Mouse (Mus musculus) limb, embryonic 13.5 days (tissue): ENCODE results near the gene Chrdl2. TPM values are rescaled to one million over a fixed set of nuclear protein-coding genes. Genes with fewer than 3 reads are reported as not detected.
A peak's percentile ranks its signal among the peaks of the same experiment; 100 is the strongest.
"Not testable (repeated sequence)": the region's sequence is repeated elsewhere in the genome, so short reads cannot be mapped to it uniquely, and the experiment has no call there.

Experiments used
- ATAC-seq: fragments of 200-750 bp; cut with Nextera tagmentation; 2 replicates; pipeline ENCODE4 v1.8.0; 2017; ENCODE audit warnings: low read depth, moderate number of reproducible peaks, moderate TSS enrichment; ENCODE audit not compliant: low FRiP score
- H3K27ac ChIP-seq: fragments of 300-500 bp; sonication (generic); 2 replicates; pipeline ENCODE4 v1.5.1; 2015; ENCODE audit warnings: inconsistent platforms, mild to moderate bottlenecking, moderate library complexity
- H3K27me3 ChIP-seq: fragments of 300-500 bp; sonication (generic); 2 replicates; pipeline ENCODE4 v1.6.1; 2015; ENCODE audit warnings: mild to moderate bottlenecking, inconsistent platforms
- H3K36me3 ChIP-seq: fragments of 300-500 bp; sonication (generic); 2 replicates; pipeline ENCODE4 v1.6.1; 2015; ENCODE audit warnings: inconsistent platforms, mild to moderate bottlenecking, moderate library complexity
- H3K4me1 ChIP-seq: fragments of 300-500 bp; sonication (generic); 2 replicates; pipeline ENCODE4 v1.6.1; 2015; ENCODE audit warnings: inconsistent platforms
- H3K4me2 ChIP-seq: fragments of 300-500 bp; sonication (generic); replicated peaks from 2 replicates; pipeline ENCODE4 v1.6.1; 2015; ENCODE audit warnings: inconsistent platforms, mild to moderate bottlenecking, moderate library complexity
- H3K4me3 ChIP-seq: fragments of 300-500 bp; sonication (generic); 2 replicates; pipeline ENCODE4 v1.5.1; 2015; ENCODE audit warnings: moderate library complexity, mild to moderate bottlenecking, inconsistent platforms
- H3K9ac ChIP-seq: fragments of 300-500 bp; sonication (generic); 2 replicates; pipeline ENCODE4 v1.6.1; 2015; ENCODE audit warnings: mild to moderate bottlenecking, inconsistent platforms
- H3K9me3 ChIP-seq: fragments of 300-500 bp; sonication (generic); 2 replicates; pipeline ENCODE4 v1.6.1; 2016; ENCODE audit warnings: inconsistent platforms
- WGBS: fragments of 180-500 bp; shearing (Covaris S2); methylation state at CpG from one replicate; pipeline ENCODE4 v1.1.7; 2015; 5-methylcytosine and 5-hydroxymethylcytosine counted together
- polyA plus RNA-seq: library from polyadenylated mRNA; unstranded; fragments of >200 nt; fragmentation: Nextera tagmentation; extraction: Ambion mirVana; gene quantifications from 2 replicates; pipeline ENCODE4 v1.2.1, GENCODE M21; 2015

Gene Chrdl2
- polyA plus RNA-seq, 1 experiment from 2014 or later: 2.6 TPM

DNA sequence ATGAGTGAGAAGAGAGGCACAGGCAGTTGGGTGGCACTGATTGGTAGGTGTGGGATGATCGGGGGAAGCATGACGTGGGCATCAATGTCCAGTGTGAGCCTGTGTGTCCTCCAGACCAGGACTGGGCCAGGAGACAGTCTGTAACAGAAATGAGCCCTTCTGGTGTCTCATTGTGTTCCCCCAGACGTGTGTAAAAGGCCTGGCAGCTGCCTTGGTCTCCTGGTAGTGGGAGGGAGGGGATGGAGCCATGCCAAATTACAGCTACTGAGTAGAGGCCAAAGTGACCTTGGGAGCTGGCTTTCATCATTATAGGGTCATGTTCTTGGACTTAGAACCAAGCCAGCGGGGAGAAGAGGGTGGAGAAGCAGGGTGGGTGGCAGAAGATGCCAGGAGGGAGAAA is 45.9 kb downstream of the Chrdl2 start:
- 68% methylated on average over 4 of the region's 4 CpGs for WGBS
- no peaks in the 10 kb centered on the region for H3K4me1 ChIP-seq
- ATAC-seq: no peak

DNA sequence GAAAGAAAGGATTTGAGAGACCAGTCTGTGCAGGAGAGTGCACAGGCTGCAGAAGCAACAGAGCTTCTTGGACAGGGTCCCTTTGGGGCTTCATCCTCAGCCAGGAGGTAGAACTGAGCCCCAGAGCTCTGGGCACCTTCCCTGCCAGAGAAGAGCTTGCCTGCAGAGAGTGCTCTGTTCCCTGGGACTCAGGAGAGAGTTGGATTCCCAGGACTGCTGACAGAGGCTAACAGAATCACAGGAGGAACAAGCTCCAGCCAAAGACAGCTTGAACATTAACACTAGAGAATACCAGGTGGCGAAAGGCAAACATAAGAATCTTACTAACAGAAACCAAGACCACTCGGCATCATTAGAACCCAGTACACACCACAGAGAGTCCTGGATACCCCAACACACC is 47.0 kb downstream of the Chrdl2 start:
- not testable (repeated sequence) for H3K4me3 ChIP-seq, H3K27me3 ChIP-seq, H3K27ac ChIP-seq, H3K9me3 ChIP-seq, H3K4me2 ChIP-seq, ATAC-seq, H3K36me3 ChIP-seq, H3K9ac ChIP-seq, H3K4me1 ChIP-seq
- 89% methylated on average over 2 of the region's 2 CpGs for WGBS

More for the DNA sequence above, 45.9 kb downstream of the Chrdl2 start:
- Histone ChIP-seq H3K9ac (no peak overlapping the region), H3K27ac (no peak overlapping the region), H3K4me2 (no peak overlapping the region), H3K27me3 (no peaks in the 10 kb centered on the region), H3K36me3 (no peaks in the 10 kb centered on the region), H3K4me3 (no peak overlapping the region), H3K9me3 (no peaks in the 10 kb centered on the region)

DNA sequence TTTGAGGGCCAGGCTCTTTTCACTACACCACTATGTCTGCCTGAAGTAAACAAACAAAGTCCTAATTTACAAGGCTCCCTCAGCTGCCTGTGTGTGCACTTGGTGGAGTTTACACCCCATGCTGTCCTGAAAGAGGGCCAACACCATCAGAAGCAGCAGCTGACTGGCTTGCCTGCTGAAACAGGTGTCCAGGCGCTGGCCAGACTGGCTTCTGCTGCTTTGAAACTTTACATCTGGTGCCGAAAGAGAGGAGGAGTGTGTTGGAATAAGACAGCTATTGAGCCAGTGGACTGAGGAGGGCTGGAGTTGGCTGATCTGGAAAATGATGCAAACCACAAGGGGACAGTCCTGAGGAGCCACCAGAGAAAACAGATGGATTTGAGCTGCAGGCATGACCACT is 68.0 kb downstream of the Chrdl2 start:
- ATAC-seq: peak; percentile 44; the same call in 1 of the 2 replicates
- WGBS: 52% methylated on average over 2 of the region's 2 CpGs
- H3K4me2 ChIP-seq: no peak overlapping the region
- no peak overlapping the region for H3K4me3 ChIP-seq
- H3K4me1 ChIP-seq: no peaks in the 10 kb centered on the region
- no peaks in the 10 kb centered on the region for H3K27me3 ChIP-seq
- no peaks in the 10 kb centered on the region for H3K9me3 ChIP-seq
- no peak overlapping the region for H3K9ac ChIP-seq
- peaks cover 4% of the 10 kb centered on the region for H3K36me3 ChIP-seq
- H3K27ac ChIP-seq: no peak overlapping the region

DNA sequence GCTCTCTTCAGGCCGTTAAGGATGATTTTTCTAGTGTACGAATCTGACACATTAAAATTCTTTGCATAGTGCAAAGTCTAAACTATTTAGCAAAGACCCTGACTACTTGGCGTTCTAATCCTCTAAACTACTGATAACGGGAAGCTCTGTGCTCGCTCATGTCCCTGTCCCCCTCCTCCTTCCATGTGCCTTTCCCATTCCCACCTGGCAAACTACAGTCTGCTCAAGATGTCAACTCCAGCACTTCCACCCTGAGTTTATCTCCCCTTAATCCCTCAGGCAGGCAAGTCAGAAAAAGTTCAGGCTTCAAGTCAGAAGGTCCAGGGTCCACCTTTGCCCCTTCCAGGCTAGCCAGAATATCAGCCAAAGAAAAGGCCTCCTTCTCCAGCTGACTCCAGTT is 70.3 kb downstream of the Chrdl2 start:
- Histone ChIP-seq H3K27me3 (no peaks in the 10 kb centered on the region), H3K9me3 (no peaks in the 10 kb centered on the region), H3K36me3 (peaks cover 11% of the 10 kb centered on the region), H3K27ac (no peak overlapping the region), H3K4me3 (no peak overlapping the region), H3K9ac (no peak overlapping the region), H3K4me1 (no peaks in the 10 kb centered on the region), H3K4me2 (no peak overlapping the region)
- 79% methylated on average over 5 of the region's 5 CpGs for WGBS
- no peak for ATAC-seq

DNA sequence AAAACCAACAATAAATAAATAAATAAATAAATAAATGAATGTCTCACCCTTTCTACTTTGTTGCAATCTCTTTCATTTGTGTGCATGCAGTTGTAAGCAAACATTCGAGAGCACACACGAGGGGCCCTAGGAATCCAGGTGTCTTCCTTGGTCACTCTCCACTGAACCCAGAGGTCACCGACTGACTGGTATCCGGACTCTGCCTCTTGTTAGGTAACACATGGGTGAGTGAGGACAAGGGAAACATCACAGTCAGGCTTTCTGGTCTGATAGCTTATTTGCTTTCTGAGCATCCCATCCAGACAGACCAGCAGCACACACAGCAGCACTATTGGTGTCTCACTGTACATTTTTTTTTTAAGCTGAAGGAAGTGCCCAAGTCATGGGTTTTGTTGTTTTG is 71.1 kb downstream of the Chrdl2 start:
- Histone ChIP-seq H3K9me3 (no peaks in the 10 kb centered on the region), H3K27me3 (no peaks in the 10 kb centered on the region), H3K4me1 (no peaks in the 10 kb centered on the region), H3K4me2 (no peak overlapping the region), H3K36me3 (peaks cover 17% of the 10 kb centered on the region), H3K4me3 (no peak overlapping the region), H3K27ac (no peak overlapping the region), H3K9ac (no peak overlapping the region)
- ATAC-seq: no peak
- 93% methylated on average over 4 of the region's 4 CpGs for WGBS

DNA sequence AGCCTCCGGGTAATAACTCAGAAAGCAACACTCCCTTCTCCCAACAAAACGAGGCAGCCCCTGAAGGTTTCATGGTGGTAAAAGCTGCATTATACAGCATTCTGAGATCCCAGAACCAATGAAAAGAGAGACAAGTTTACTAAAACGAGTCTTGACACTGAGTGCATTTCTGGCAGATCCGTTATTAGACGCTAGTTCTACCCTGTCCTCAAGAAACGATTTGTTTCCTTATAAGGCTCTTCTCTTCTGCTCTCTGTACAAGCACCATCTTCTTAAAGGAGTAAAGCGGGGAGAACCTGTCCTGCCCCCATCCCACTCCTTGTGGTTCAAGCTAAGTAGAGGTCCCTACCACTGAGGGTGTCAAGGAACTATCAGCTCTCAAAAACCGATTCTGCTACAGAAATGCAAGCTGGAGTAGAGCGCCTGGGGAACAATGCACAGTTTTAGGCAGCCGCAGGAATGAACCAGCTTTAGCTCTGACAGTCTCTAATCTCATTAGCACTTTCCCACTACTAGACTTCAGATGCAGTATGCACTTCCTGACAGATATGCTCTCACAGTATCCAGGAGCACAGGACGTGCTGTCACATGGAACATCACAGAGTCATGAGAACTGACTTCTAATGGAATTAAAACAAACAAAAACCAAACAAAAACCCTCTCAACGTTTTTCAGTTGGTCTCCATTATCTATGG is 74.3 kb downstream of the Chrdl2 start:
- ATAC-seq: no peak
- Histone ChIP-seq H3K36me3 (peaks cover 49% of the 10 kb centered on the region), H3K4me1 (no peaks in the 10 kb centered on the region), H3K27me3 (no peaks in the 10 kb centered on the region), H3K9ac (no peak overlapping the region), H3K4me3 (no peak overlapping the region), H3K4me2 (no peak overlapping the region), H3K27ac (no peak overlapping the region; the same call in 1 of the 2 replicates), H3K9me3 (no peaks in the 10 kb centered on the region)
- WGBS: 73% methylated on average over 12 of the region's 12 CpGs

DNA sequence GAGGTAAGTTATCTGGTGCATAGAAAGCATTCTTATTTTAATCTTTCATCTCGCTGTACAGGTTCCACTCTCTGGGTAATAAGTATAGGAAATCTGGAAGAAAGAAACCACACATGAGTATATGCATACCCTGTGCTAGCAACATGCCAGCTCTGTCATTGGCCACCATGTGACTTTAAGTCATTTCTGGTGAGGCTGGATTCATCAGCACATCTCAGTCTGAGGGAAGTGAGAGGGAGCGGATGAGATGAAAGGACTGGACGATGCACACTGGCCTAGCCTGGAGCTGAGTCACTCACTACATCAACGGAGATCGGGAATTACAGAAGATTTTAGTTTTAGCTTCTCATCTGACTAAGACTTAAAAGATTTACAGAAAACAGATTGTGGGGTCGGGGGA is 76.9 kb downstream of the Chrdl2 start:
- 93% methylated on average over 6 of the region's 6 CpGs for WGBS
- Histone ChIP-seq H3K36me3 (peaks cover 73% of the 10 kb centered on the region), H3K27me3 (no peaks in the 10 kb centered on the region), H3K4me1 (no peaks in the 10 kb centered on the region), H3K9me3 (no peaks in the 10 kb centered on the region), H3K27ac (no peak overlapping the region), H3K9ac (no peak overlapping the region), H3K4me2 (no peak overlapping the region), H3K4me3 (no peak overlapping the region)
- no peak for ATAC-seq

DNA sequence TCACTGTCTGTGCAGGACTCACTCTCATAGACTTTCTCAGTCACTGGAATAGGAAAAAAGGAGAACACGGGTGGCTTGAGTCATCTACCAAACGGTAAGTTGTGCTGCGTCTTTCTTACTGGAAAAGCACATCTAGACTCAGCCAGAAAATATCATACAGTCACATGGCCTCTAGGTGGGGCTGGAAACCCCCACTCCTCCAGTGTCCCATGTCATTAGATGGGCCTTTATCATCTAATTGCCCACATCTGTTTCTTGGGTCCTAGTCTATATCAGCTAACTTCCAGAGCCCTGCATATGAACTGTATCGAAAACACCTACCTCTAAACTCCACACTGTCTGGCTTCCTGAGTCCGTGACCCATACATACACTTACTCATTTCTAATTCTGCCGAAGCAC is 77.8 kb downstream of the Chrdl2 start:
- Histone ChIP-seq H3K9me3 (no peaks in the 10 kb centered on the region), H3K27me3 (no peaks in the 10 kb centered on the region), H3K4me2 (no peak overlapping the region), H3K36me3 (peaks cover 77% of the 10 kb centered on the region), H3K27ac (no peak overlapping the region), H3K4me3 (no peak overlapping the region), H3K4me1 (no peaks in the 10 kb centered on the region), H3K9ac (no peak overlapping the region)
- 90% methylated on average over 6 of the region's 6 CpGs for WGBS
- no peak for ATAC-seq

Other genes with a start within 250 kb of the Chrdl2 start
- gene Olfr521, start 242.7 kb upstream of the Chrdl2 start, polyA plus RNA-seq: not detected in 2 replicates
- gene Neu3, start 177.8 kb upstream of the Chrdl2 start, polyA plus RNA-seq: 4.0 and 4.3 TPM in 2 replicates
- 0.15 and 0.27 TPM in 2 replicates for gene Xrra1, start 147.1 kb upstream of the Chrdl2 start, polyA plus RNA-seq
- 380 and 391 TPM in 2 replicates for gene Spcs2, start 142.7 kb upstream of the Chrdl2 start, polyA plus RNA-seq
- gene Rnf169, start 25.7 kb upstream of the Chrdl2 start, polyA plus RNA-seq: 6.4 and 6.6 TPM in 2 replicates
- 74.0 and 75.5 TPM in 2 replicates for gene Pold3, start 115.4 kb downstream of the Chrdl2 start, polyA plus RNA-seq
- gene Lipt2, start 153.1 kb downstream of the Chrdl2 start, polyA plus RNA-seq: 24.8 and 28.8 TPM in 2 replicates
- 14.0 and 16.0 TPM in 2 replicates for gene Kcne3, start 170.3 kb downstream of the Chrdl2 start, polyA plus RNA-seq
- 4.3 and 5.5 TPM in 2 replicates for gene Pgm2l1, start 221.2 kb downstream of the Chrdl2 start, polyA plus RNA-seq